Mouse (Mus musculus) ES-E14 (cell line): ENCODE data around the gene Zfp385a.

Experiments
- CHD2 ChIP-seq: IDR thresholded peaks from 2 replicates; pipeline ENCODE4 v1.6.1; 2014; ENCODE audit warnings: mild to moderate bottlenecking, low read depth, low read length, inconsistent platforms
- HCFC1 ChIP-seq: IDR thresholded peaks from 2 replicates; pipeline ENCODE4 v1.6.1; 2012; ENCODE audit warnings: low read length, inconsistent platforms, borderline replicate concordance; ENCODE audit not compliant: insufficient read depth
- MAFK ChIP-seq: IDR thresholded peaks from 2 replicates; pipeline ENCODE4 v1.6.1; 2014; ENCODE audit warnings: mild to moderate bottlenecking, low read depth, low read length, inconsistent platforms; ENCODE audit not compliant: insufficient read depth
- ZC3H11A ChIP-seq: IDR thresholded peaks from 2 replicates; pipeline ENCODE4 v1.6.1; 2012; ENCODE audit warnings: low read depth, mild to moderate bottlenecking, inconsistent platforms, low read length, borderline replicate concordance
- ZNF384 ChIP-seq: IDR thresholded peaks from 2 replicates; pipeline ENCODE4 v1.6.1; 2012; ENCODE audit warnings: low read depth, low read length, inconsistent platforms

GRCm38 (mm10) chr15:103284647-103285046 is 55.2 kb downstream of the Zfp385a start:
- TF ChIP-seq CHD2 (no peak), HCFC1 (no peak), ZNF384 (no peak), MAFK (no peak), ZC3H11A (no peak)
